Mouse (Mus musculus) heart, postnatal 0 days (tissue): ENCODE data around the gene Xirp1. TPM values are rescaled to one million over a fixed set of nuclear protein-coding genes. Genes with fewer than 3 reads are reported as not detected.
A peak's percentile ranks its signal among the peaks of the same experiment; 100 is the strongest.

Source experiments
- ATAC-seq: fragments of 200-750 bp; cut with Nextera tagmentation; 2 replicates; pipeline ENCODE4 v1.8.0; 2017; ENCODE audit warnings: low read depth, moderate number of reproducible peaks, moderate library complexity; ENCODE audit not compliant: insufficient read depth
- DNase-seq: peaks from one replicate; pipeline ENCODE4 v3.0.0-alpha.2; 2016; ENCODE audit warnings: low spot score
- H3K27ac ChIP-seq: fragments of 300-500 bp; sonication (generic); 2 replicates; pipeline ENCODE4 v1.5.1; 2014; ENCODE audit warnings: low read depth, mild to moderate bottlenecking
- H3K27me3 ChIP-seq: fragments of 300-500 bp; sonication (generic); 2 replicates; pipeline ENCODE4 v1.6.1; 2014; ENCODE audit warnings: low read length, mixed read lengths; ENCODE audit not compliant: control insufficient read depth, insufficient read depth
- H3K36me3 ChIP-seq: fragments of 300-500 bp; sonication (generic); replicated peaks from 2 replicates; pipeline ENCODE4 v1.6.1; 2014; ENCODE audit warnings: low read length, mixed read lengths; ENCODE audit not compliant: control insufficient read depth, insufficient read depth
- H3K4me1 ChIP-seq: fragments of 300-500 bp; sonication (generic); 2 replicates; pipeline ENCODE4 v1.6.1; 2014; ENCODE audit warnings: antibody characterized with exemption; ENCODE audit not compliant: control insufficient read depth, insufficient read depth
- H3K4me2 ChIP-seq: fragments of 300-500 bp; sonication (generic); 2 replicates; pipeline ENCODE4 v1.6.1; 2014; ENCODE audit warnings: low read depth, mild to moderate bottlenecking, low read length, moderate library complexity
- H3K4me3 ChIP-seq: fragments of 300-500 bp; sonication (generic); 2 replicates; pipeline ENCODE4 v1.5.1; 2014; ENCODE audit warnings: low read depth, low read length
- H3K9ac ChIP-seq: fragments of 300-500 bp; sonication (generic); replicated peaks from 2 replicates; pipeline ENCODE4 v1.6.1; 2014; ENCODE audit warnings: low read depth, low read length, mixed read lengths
- H3K9me3 ChIP-seq: fragments of 300-500 bp; sonication (generic); replicated peaks from 2 replicates; pipeline ENCODE4 v1.6.1; 2016; ENCODE audit warnings: low read length; ENCODE audit not compliant: control insufficient read depth
- CTCF ChIP-seq: IDR thresholded peaks from 2 replicates; pipeline ENCODE4 v1.5.1; 2016; ENCODE audit warnings: antibody characterized with exemption, control low read depth, low read depth
- EP300 ChIP-seq: IDR thresholded peaks from 2 replicates; pipeline ENCODE4 v1.6.1; 2016; ENCODE audit warnings: antibody characterized with exemption, low read depth
- WGBS: fragments of 180-500 bp; shearing (Covaris S2); extraction: QIAGEN DNeasy Blood & Tissue Kit; methylation state at CpG from one replicate; pipeline ENCODE4 v1.1.7; 2014; 5-methylcytosine and 5-hydroxymethylcytosine counted together
- polyA plus RNA-seq: library from polyadenylated mRNA; unstranded; fragments of >200 nt; fragmentation: Nextera tagmentation; extraction: Ambion mirVana; gene quantifications from 2 replicates; pipeline ENCODE4 v1.2.1, GENCODE M21; 2015
- total RNA-seq: library from RNA; depleted of rRNA; stranded (reverse); fragments of >200 nt; gene quantifications from 2 replicates; pipeline ENCODE4 v1.2.3, GENCODE M21; 2014; ENCODE audit warnings: low replicate concordance

Gene Xirp1
- total and polyA plus RNA-seq, 2 experiments from 2014 or later: 45.1 to 140 TPM

- peaks cover 47% of the 10 kb centered on the region for H3K4me1 ChIP-seq
- no peak for DNase-seq
- TF ChIP-seq CTCF (no peak), EP300 (no peak)
- no peak for ATAC-seq
- H3K27me3 ChIP-seq: no peaks in the 10 kb centered on the region
- no peaks in the 10 kb centered on the region for H3K9me3 ChIP-seq
- peaks cover 34% of the 10 kb centered on the region for H3K36me3 ChIP-seq
- peak overlapping the region; percentile 40; the same call in 1 of the 2 replicates for H3K4me2 ChIP-seq
- H3K4me3 ChIP-seq: peak overlapping the region; percentile 27; the same call in 1 of the 2 replicates
- WGBS: 7% methylated on average over 5 of the region's 5 CpGs
- H3K27ac ChIP-seq: peak overlapping the region; percentile 55; the same call in 1 of the 2 replicates
- peak overlapping the region; percentile 31; the same call in 1 of the 2 replicates for H3K9ac ChIP-seq
Measured at GRCm38 (mm10) chr9:119977557-119978060, 45.8 kb downstream of the Xirp1 start.

GRCm38 (mm10) chr9:119976704-119977556 is 46.5 kb downstream of the Xirp1 start:
- H3K9me3 ChIP-seq: no peaks in the 10 kb centered on the region
- peak overlapping the region; percentile 40; the same call in 1 of the 2 replicates for H3K4me2 ChIP-seq
- ATAC-seq (no peak), DNase-seq (no peak)
- 23% methylated on average over 17 of the region's 17 CpGs for WGBS
- no peaks in the 10 kb centered on the region for H3K27me3 ChIP-seq
- H3K27ac ChIP-seq: peak overlapping the region; percentile 55; the same call in 1 of the 2 replicates
- H3K9ac ChIP-seq: peak overlapping the region; percentile 30; the same call in 1 of the 2 replicates
- no peak for TF ChIP-seq CTCF
- TF ChIP-seq EP300: no peak
- H3K36me3 ChIP-seq: peaks cover 41% of the 10 kb centered on the region
- peaks cover 47% of the 10 kb centered on the region for H3K4me1 ChIP-seq
- H3K4me3 ChIP-seq: peak overlapping the region; percentile 27; the same call in 1 of the 2 replicates

GRCm38 (mm10) chr9:119975286-119975685 is 48.1 kb downstream of the Xirp1 start:
- H3K4me1 ChIP-seq: peaks cover 48% of the 10 kb centered on the region
- DNase-seq (no peak), ATAC-seq (no peak)
- no peaks in the 10 kb centered on the region for H3K27me3 ChIP-seq
- H3K27ac ChIP-seq: no peak overlapping the region
- H3K4me2 ChIP-seq: no peak overlapping the region
- H3K9me3 ChIP-seq: no peaks in the 10 kb centered on the region
- no peak overlapping the region for H3K9ac ChIP-seq
- peaks cover 50% of the 10 kb centered on the region for H3K36me3 ChIP-seq
- TF ChIP-seq EP300: no peak
- no peak for TF ChIP-seq CTCF
- H3K4me3 ChIP-seq: no peak overlapping the region
- 90% methylated on average over 4 of the region's 4 CpGs for WGBS

GRCm38 (mm10) chr9:119974609-119975008 is 48.8 kb downstream of the Xirp1 start:
- peaks cover 48% of the 10 kb centered on the region for H3K4me1 ChIP-seq
- H3K4me3 ChIP-seq: no peak overlapping the region
- H3K4me2 ChIP-seq: no peak overlapping the region
- TF ChIP-seq EP300 (no peak), CTCF (0 out of 2 replicates have a peak, but pooled peaks have one; percentile 7)
- ATAC-seq (no peak), DNase-seq (no peak)
- no peak overlapping the region for H3K9ac ChIP-seq
- no peaks in the 10 kb centered on the region for H3K9me3 ChIP-seq
- peaks cover 50% of the 10 kb centered on the region for H3K36me3 ChIP-seq
- 77% methylated on average over 5 of the region's 5 CpGs for WGBS
- no peaks in the 10 kb centered on the region for H3K27me3 ChIP-seq
- no peak overlapping the region for H3K27ac ChIP-seq

- Histone ChIP-seq H3K27ac (no peak overlapping the region), H3K36me3 (peaks cover 50% of the 10 kb centered on the region), H3K4me3 (no peak overlapping the region), H3K4me1 (peaks cover 43% of the 10 kb centered on the region), H3K9me3 (no peaks in the 10 kb centered on the region), H3K9ac (no peak overlapping the region), H3K4me2 (no peak overlapping the region), H3K27me3 (no peaks in the 10 kb centered on the region)
- 92% methylated on average over 27 of the region's 27 CpGs for WGBS
- ATAC-seq (no peak), DNase-seq (no peak)
- peak; percentile 42 for TF ChIP-seq CTCF
- no peak for TF ChIP-seq EP300
Measured at GRCm38 (mm10) chr9:119973869-119974520, 49.4 kb downstream of the Xirp1 start.
